Mouse (Mus musculus) liver, embryonic 13.5 days (tissue): ENCODE results near the gene Lrig1. TPM values are rescaled to one million over a fixed set of nuclear protein-coding genes. Genes with fewer than 3 reads are reported as not detected.

ENCODE experiments used
- ATAC-seq: fragments of 200-750 bp; cut with Nextera tagmentation; 2 replicates; pipeline ENCODE4 v1.8.0; 2017; ENCODE audit warnings: low read depth, mild to moderate bottlenecking, moderate number of reproducible peaks, moderate library complexity
- DNase-seq: peaks from one replicate; pipeline ENCODE4 v3.0.0; 2022
- H3K27ac ChIP-seq: fragments of 300-500 bp; sonication (generic); 2 replicates; pipeline ENCODE4 v1.5.1; 2015; ENCODE audit warnings: moderate library complexity, mild to moderate bottlenecking, inconsistent platforms
- H3K27me3 ChIP-seq: fragments of 300-500 bp; sonication (generic); 2 replicates; pipeline ENCODE4 v1.6.1; 2015; ENCODE audit warnings: mild to moderate bottlenecking, inconsistent platforms
- H3K36me3 ChIP-seq: fragments of 300-500 bp; sonication (generic); 2 replicates; pipeline ENCODE4 v1.6.1; 2015; ENCODE audit warnings: mild to moderate bottlenecking, inconsistent platforms
- H3K4me1 ChIP-seq: fragments of 300-500 bp; sonication (generic); replicated peaks from 2 replicates; pipeline ENCODE4 v1.6.1; 2015; ENCODE audit warnings: inconsistent platforms
- H3K4me2 ChIP-seq: fragments of 300-500 bp; sonication (generic); 2 replicates; pipeline ENCODE4 v1.6.1; 2015; ENCODE audit warnings: inconsistent platforms, mild to moderate bottlenecking, moderate library complexity
- H3K4me3 ChIP-seq: fragments of 300-500 bp; sonication (generic); replicated peaks from 2 replicates; pipeline ENCODE4 v1.5.1; 2015; ENCODE audit warnings: mild to moderate bottlenecking, inconsistent platforms
- H3K9ac ChIP-seq: fragments of 300-500 bp; sonication (generic); 2 replicates; pipeline ENCODE4 v1.6.1; 2015; ENCODE audit warnings: mild to moderate bottlenecking, inconsistent platforms
- H3K9me3 ChIP-seq: fragments of 300-500 bp; sonication (generic); replicated peaks from 2 replicates; pipeline ENCODE4 v1.6.1; 2016; ENCODE audit warnings: inconsistent platforms
- WGBS: fragments of 180-500 bp; shearing (Covaris S2); methylation state at CpG from one replicate; pipeline ENCODE4 v1.1.7; 2015; ENCODE audit not compliant: insufficient replicate concordance; 5-methylcytosine and 5-hydroxymethylcytosine counted together
- polyA plus RNA-seq: library from polyadenylated mRNA; unstranded; fragments of >200 nt; fragmentation: Nextera tagmentation; extraction: Ambion mirVana; gene quantifications from 2 replicates; pipeline ENCODE4 v1.2.1, GENCODE M21; 2015

Gene Lrig1
- polyA plus RNA-seq, 1 experiment from 2014 or later = 1.6 TPM

GRCm38 (mm10) chr6:94592710-94593109, 107.2 kb downstream of the Lrig1 start:
- no peak overlapping the region for H3K9ac ChIP-seq
- no peak overlapping the region for H3K27ac ChIP-seq
- WGBS = 39% methylated on average over 4 of the region's 4 CpGs
- no peaks in the 10 kb centered on the region for H3K36me3 ChIP-seq
- no peaks in the 10 kb centered on the region for H3K27me3 ChIP-seq
- no peak overlapping the region for H3K4me2 ChIP-seq
- DNase-seq = no peak
- no peaks in the 10 kb centered on the region for H3K4me1 ChIP-seq
- ATAC-seq = no peak
- H3K4me3 ChIP-seq = no peak overlapping the region
- no peaks in the 10 kb centered on the region for H3K9me3 ChIP-seq

- no peaks in the 10 kb centered on the region for H3K27me3 ChIP-seq
- H3K36me3 ChIP-seq = no peaks in the 10 kb centered on the region
- H3K4me1 ChIP-seq = no peaks in the 10 kb centered on the region
- no peaks in the 10 kb centered on the region for H3K9me3 ChIP-seq
- DNase-seq (no peak), ATAC-seq (no peak)
- WGBS = 66% methylated on average over 8 of the region's 8 CpGs
- H3K27ac ChIP-seq = no peak overlapping the region
- no peak overlapping the region for H3K4me2 ChIP-seq
- H3K4me3 ChIP-seq = no peak overlapping the region
- no peak overlapping the region for H3K9ac ChIP-seq
Measured at GRCm38 (mm10) chr6:94592243-94592642, 107.7 kb downstream of the Lrig1 start.

GRCm38 (mm10) chr6:94588365-94588764, 111.6 kb downstream of the Lrig1 start:
- Histone ChIP-seq H3K4me3 (no peak overlapping the region), H3K9ac (no peak overlapping the region), H3K9me3 (no peaks in the 10 kb centered on the region), H3K4me1 (no peaks in the 10 kb centered on the region), H3K36me3 (no peaks in the 10 kb centered on the region), H3K27me3 (no peaks in the 10 kb centered on the region), H3K27ac (no peak overlapping the region), H3K4me2 (no peak overlapping the region)
- ATAC-seq = no peak
- DNase-seq = no peak
- whole genome bisulfite sequencing = 72% methylated on average over 4 of the region's 4 CpGs

GRCm38 (mm10) chr6:94584976-94585375, 115.0 kb downstream of the Lrig1 start:
- H3K36me3 ChIP-seq = no peaks in the 10 kb centered on the region
- WGBS = 64% methylated on average over 4 of the region's 4 CpGs
- H3K27ac ChIP-seq = no peak overlapping the region
- H3K27me3 ChIP-seq = no peaks in the 10 kb centered on the region
- no peak overlapping the region for H3K4me3 ChIP-seq
- H3K4me2 ChIP-seq = no peak overlapping the region
- ATAC-seq (no peak), DNase-seq (no peak)
- no peaks in the 10 kb centered on the region for H3K4me1 ChIP-seq
- no peaks in the 10 kb centered on the region for H3K9me3 ChIP-seq
- no peak overlapping the region for H3K9ac ChIP-seq

- ATAC-seq (no peak), DNase-seq (no peak)
Measured at GRCm38 (mm10) chr6:94584147-94584695, 115.7 kb downstream of the Lrig1 start.

GRCm38 (mm10) chr6:94582055-94582454, 117.9 kb downstream of the Lrig1 start:
- DNase-seq = no peak
- Histone ChIP-seq H3K4me1 (no peaks in the 10 kb centered on the region), H3K9ac (no peak overlapping the region), H3K36me3 (no peaks in the 10 kb centered on the region), H3K4me2 (no peak overlapping the region), H3K27me3 (no peaks in the 10 kb centered on the region), H3K9me3 (no peaks in the 10 kb centered on the region), H3K4me3 (no peak overlapping the region), H3K27ac (no peak overlapping the region)
- ATAC-seq = no peak
- 62% methylated on average over 9 of the region's 9 CpGs for WGBS

More at GRCm38 (mm10) chr6:94584147-94584695, 115.7 kb downstream of the Lrig1 start:
- H3K4me2 ChIP-seq = no peak overlapping the region
- no peaks in the 10 kb centered on the region for H3K9me3 ChIP-seq
- 79% methylated on average over 9 of the region's 9 CpGs for WGBS
- H3K9ac ChIP-seq = no peak overlapping the region
- no peak overlapping the region for H3K4me3 ChIP-seq
- no peaks in the 10 kb centered on the region for H3K27me3 ChIP-seq
- H3K27ac ChIP-seq = no peak overlapping the region
- H3K4me1 ChIP-seq = no peaks in the 10 kb centered on the region
- no peaks in the 10 kb centered on the region for H3K36me3 ChIP-seq

GRCm38 (mm10) chr6:94577991-94578390, 122.0 kb downstream of the Lrig1 start:
- Histone ChIP-seq H3K9ac (no peak overlapping the region), H3K27me3 (no peaks in the 10 kb centered on the region), H3K27ac (no peak overlapping the region), H3K4me1 (no peaks in the 10 kb centered on the region), H3K36me3 (no peaks in the 10 kb centered on the region), H3K4me3 (no peak overlapping the region), H3K4me2 (no peak overlapping the region), H3K9me3 (no peaks in the 10 kb centered on the region)
- WGBS = 82% methylated on average over 8 of the region's 8 CpGs
- DNase-seq (no peak), ATAC-seq (no peak)

- Histone ChIP-seq H3K27ac (no peak overlapping the region), H3K9ac (no peak overlapping the region), H3K4me2 (no peak overlapping the region), H3K9me3 (no peaks in the 10 kb centered on the region), H3K36me3 (no peaks in the 10 kb centered on the region), H3K27me3 (no peaks in the 10 kb centered on the region), H3K4me3 (no peak overlapping the region), H3K4me1 (no peaks in the 10 kb centered on the region)
- 74% methylated on average over 9 of the region's 9 CpGs for WGBS
- no peak for DNase-seq
- ATAC-seq = no peak
Measured at GRCm38 (mm10) chr6:94575526-94576166, 124.3 kb downstream of the Lrig1 start.

GRCm38 (mm10) chr6:94568040-94568439, 131.9 kb downstream of the Lrig1 start:
- Histone ChIP-seq H3K4me2 (no peak overlapping the region), H3K27me3 (no peaks in the 10 kb centered on the region), H3K9ac (no peak overlapping the region), H3K27ac (no peak overlapping the region), H3K9me3 (no peaks in the 10 kb centered on the region), H3K4me1 (no peaks in the 10 kb centered on the region), H3K4me3 (no peak overlapping the region), H3K36me3 (no peaks in the 10 kb centered on the region)
- ATAC-seq (no peak), DNase-seq (no peak)
- 60% methylated on average over 2 of the region's 2 CpGs for WGBS

GRCm38 (mm10) chr6:94565766-94566165, 134.2 kb downstream of the Lrig1 start:
- H3K9me3 ChIP-seq = no peaks in the 10 kb centered on the region
- ATAC-seq = no peak
- no peak overlapping the region for H3K4me3 ChIP-seq
- no peaks in the 10 kb centered on the region for H3K27me3 ChIP-seq
- H3K36me3 ChIP-seq = no peaks in the 10 kb centered on the region
- WGBS = 74% methylated on average over 2 of the region's 2 CpGs
- H3K4me1 ChIP-seq = no peaks in the 10 kb centered on the region
- DNase-seq = no peak
- no peak overlapping the region for H3K9ac ChIP-seq
- H3K27ac ChIP-seq = no peak overlapping the region
- no peak overlapping the region for H3K4me2 ChIP-seq

GRCm38 (mm10) chr6:94563203-94563940, 136.6 kb downstream of the Lrig1 start:
- Histone ChIP-seq H3K4me2 (no peak overlapping the region), H3K36me3 (no peaks in the 10 kb centered on the region), H3K27me3 (no peaks in the 10 kb centered on the region), H3K4me3 (no peak overlapping the region), H3K27ac (no peak overlapping the region), H3K9me3 (no peaks in the 10 kb centered on the region), H3K4me1 (no peaks in the 10 kb centered on the region), H3K9ac (no peak overlapping the region)
- ATAC-seq (no peak), DNase-seq (no peak)
- 57% methylated on average over 8 of the region's 8 CpGs for WGBS

GRCm38 (mm10) chr6:94561346-94561745, 138.6 kb downstream of the Lrig1 start:
- DNase-seq (no peak), ATAC-seq (no peak)
- Histone ChIP-seq H3K27me3 (no peaks in the 10 kb centered on the region), H3K27ac (no peak overlapping the region), H3K4me1 (no peaks in the 10 kb centered on the region), H3K9ac (no peak overlapping the region), H3K9me3 (no peaks in the 10 kb centered on the region), H3K4me3 (no peak overlapping the region), H3K36me3 (no peaks in the 10 kb centered on the region), H3K4me2 (no peak overlapping the region)
- 60% methylated on average over 1 of the region's 1 CpGs for WGBS
